Mouse (Mus musculus): ENCODE data around the gene Mbnl2. TPM values are rescaled to one million over a fixed set of nuclear protein-coding genes. Genes with fewer than 3 reads are reported as not detected.

Gene Mbnl2
- polyA plus RNA-seq, 1 experiment from 2014 or later = 44.1 TPM

GRCm38 (mm10) chr14:120391701-120392100 is 116.2 kb downstream of the Mbnl2 start:
- no peak overlapping the region for H3K4me3 ChIP-seq (ENCODE audit: low read depth, low read length)
- H3K27ac ChIP-seq (ENCODE audit: low read depth, low read length) = no peak overlapping the region
- no peaks in the 10 kb centered on the region for H3K4me1 ChIP-seq (ENCODE audit: control insufficient read depth, insufficient read depth, low read length)
- no peak for ATAC-seq (ENCODE audit: insufficient read depth, low FRiP score, low TSS enrichment)
- no peak overlapping the region for H3K9ac ChIP-seq (ENCODE audit: low read length)
- DNase-seq (ENCODE audit: low spot score) = no peak
- no peak overlapping the region for H3K4me2 ChIP-seq (ENCODE audit: low read depth)
- WGBS = 90% methylated on average over 10 of the region's 10 CpGs
- H3K9me3 ChIP-seq (ENCODE audit: control insufficient read depth, low read length) = no peaks in the 10 kb centered on the region
- no peaks in the 10 kb centered on the region for H3K27me3 ChIP-seq (ENCODE audit: control insufficient read depth, insufficient read depth, low read length)
- no peaks in the 10 kb centered on the region; the same call in 1 of the 2 replicates for H3K36me3 ChIP-seq (ENCODE audit: control insufficient read depth, insufficient read depth, low read length)

GRCm38 (mm10) chr14:120392441-120392840 is 117.0 kb downstream of the Mbnl2 start:
- H3K27ac ChIP-seq (ENCODE audit: low read depth, low read length) = no peak overlapping the region
- no peak overlapping the region for H3K4me3 ChIP-seq (ENCODE audit: low read depth, low read length)
- DNase-seq (ENCODE audit: low spot score) (no peak), ATAC-seq (ENCODE audit: insufficient read depth, low FRiP score, low TSS enrichment) (no peak)
- no peaks in the 10 kb centered on the region for H3K4me1 ChIP-seq (ENCODE audit: control insufficient read depth, insufficient read depth, low read length)
- WGBS = 88% methylated on average over 9 of the region's 9 CpGs
- no peaks in the 10 kb centered on the region for H3K9me3 ChIP-seq (ENCODE audit: control insufficient read depth, low read length)
- H3K36me3 ChIP-seq (ENCODE audit: control insufficient read depth, insufficient read depth, low read length) = no peaks in the 10 kb centered on the region; the same call in 1 of the 2 replicates
- H3K27me3 ChIP-seq (ENCODE audit: control insufficient read depth, insufficient read depth, low read length) = no peaks in the 10 kb centered on the region
- H3K9ac ChIP-seq (ENCODE audit: low read length) = no peak overlapping the region
- H3K4me2 ChIP-seq (ENCODE audit: low read depth) = no peak overlapping the region

- Histone ChIP-seq H3K9me3 (ENCODE audit: control insufficient read depth, low read length) (no peaks in the 10 kb centered on the region), H3K4me1 (ENCODE audit: control insufficient read depth, insufficient read depth, low read length) (no peaks in the 10 kb centered on the region), H3K27me3 (ENCODE audit: control insufficient read depth, insufficient read depth, low read length) (no peaks in the 10 kb centered on the region), H3K4me3 (ENCODE audit: low read depth, low read length) (no peak overlapping the region), H3K4me2 (ENCODE audit: low read depth) (no peak overlapping the region), H3K9ac (ENCODE audit: low read length) (no peak overlapping the region), H3K27ac (ENCODE audit: low read depth, low read length) (no peak overlapping the region), H3K36me3 (ENCODE audit: control insufficient read depth, insufficient read depth, low read length) (no peaks in the 10 kb centered on the region; the same call in 1 of the 2 replicates)
- DNase-seq (ENCODE audit: low spot score) (no peak), ATAC-seq (ENCODE audit: insufficient read depth, low FRiP score, low TSS enrichment) (no peak)
- 81% methylated on average over 8 of the region's 8 CpGs for WGBS
Observed at GRCm38 (mm10) chr14:120393441-120393840, 118.0 kb downstream of the Mbnl2 start.

- Histone ChIP-seq H3K27ac (ENCODE audit: low read depth, low read length) (no peak overlapping the region), H3K4me3 (ENCODE audit: low read depth, low read length) (no peak overlapping the region), H3K4me1 (ENCODE audit: control insufficient read depth, insufficient read depth, low read length) (no peaks in the 10 kb centered on the region), H3K9ac (ENCODE audit: low read length) (no peak overlapping the region), H3K36me3 (ENCODE audit: control insufficient read depth, insufficient read depth, low read length) (no peaks in the 10 kb centered on the region; the same call in 1 of the 2 replicates), H3K27me3 (ENCODE audit: control insufficient read depth, insufficient read depth, low read length) (no peaks in the 10 kb centered on the region), H3K9me3 (ENCODE audit: control insufficient read depth, low read length) (no peaks in the 10 kb centered on the region), H3K4me2 (ENCODE audit: low read depth) (no peak overlapping the region)
- ATAC-seq (ENCODE audit: insufficient read depth, low FRiP score, low TSS enrichment) = no peak
- 66% methylated on average over 3 of the region's 3 CpGs for WGBS
- DNase-seq (ENCODE audit: low spot score) = no peak
Observed at GRCm38 (mm10) chr14:120394216-120394615, 118.7 kb downstream of the Mbnl2 start.

GRCm38 (mm10) chr14:120394827-120395226 is 119.4 kb downstream of the Mbnl2 start:
- Histone ChIP-seq H3K4me1 (ENCODE audit: control insufficient read depth, insufficient read depth, low read length) (no peaks in the 10 kb centered on the region), H3K4me2 (ENCODE audit: low read depth) (no peak overlapping the region), H3K9ac (ENCODE audit: low read length) (no peak overlapping the region), H3K36me3 (ENCODE audit: control insufficient read depth, insufficient read depth, low read length) (no peaks in the 10 kb centered on the region; the same call in 1 of the 2 replicates), H3K27me3 (ENCODE audit: control insufficient read depth, insufficient read depth, low read length) (no peaks in the 10 kb centered on the region), H3K27ac (ENCODE audit: low read depth, low read length) (no peak overlapping the region), H3K9me3 (ENCODE audit: control insufficient read depth, low read length) (no peaks in the 10 kb centered on the region), H3K4me3 (ENCODE audit: low read depth, low read length) (no peak overlapping the region)
- DNase-seq (ENCODE audit: low spot score) = no peak
- 88% methylated on average over 3 of the region's 3 CpGs for WGBS
- ATAC-seq (ENCODE audit: insufficient read depth, low FRiP score, low TSS enrichment) = no peak

GRCm38 (mm10) chr14:120395501-120395900 is 120.0 kb downstream of the Mbnl2 start:
- no peak overlapping the region for H3K9ac ChIP-seq (ENCODE audit: low read length)
- H3K27ac ChIP-seq (ENCODE audit: low read depth, low read length) = no peak overlapping the region
- 86% methylated on average over 9 of the region's 9 CpGs for WGBS
- DNase-seq (ENCODE audit: low spot score) (no peak), ATAC-seq (ENCODE audit: insufficient read depth, low FRiP score, low TSS enrichment) (peak; percentile 38; the same call in 1 of the 2 replicates)
- no peaks in the 10 kb centered on the region; the same call in 1 of the 2 replicates for H3K36me3 ChIP-seq (ENCODE audit: control insufficient read depth, insufficient read depth, low read length)
- no peak overlapping the region for H3K4me2 ChIP-seq (ENCODE audit: low read depth)
- H3K9me3 ChIP-seq (ENCODE audit: control insufficient read depth, low read length) = no peaks in the 10 kb centered on the region
- H3K4me3 ChIP-seq (ENCODE audit: low read depth, low read length) = no peak overlapping the region
- no peaks in the 10 kb centered on the region for H3K4me1 ChIP-seq (ENCODE audit: control insufficient read depth, insufficient read depth, low read length)
- H3K27me3 ChIP-seq (ENCODE audit: control insufficient read depth, insufficient read depth, low read length) = no peaks in the 10 kb centered on the region

- Histone ChIP-seq H3K36me3 (ENCODE audit: control insufficient read depth, insufficient read depth, low read length) (no peaks in the 10 kb centered on the region), H3K9ac (ENCODE audit: low read length) (no peak overlapping the region), H3K9me3 (ENCODE audit: control insufficient read depth, low read length) (no peaks in the 10 kb centered on the region), H3K27ac (ENCODE audit: low read depth, low read length) (no peak overlapping the region), H3K4me1 (ENCODE audit: control insufficient read depth, insufficient read depth, low read length) (no peaks in the 10 kb centered on the region), H3K4me3 (ENCODE audit: low read depth, low read length) (no peak overlapping the region), H3K4me2 (ENCODE audit: low read depth) (no peak overlapping the region), H3K27me3 (ENCODE audit: control insufficient read depth, insufficient read depth, low read length) (no peaks in the 10 kb centered on the region)
- DNase-seq (ENCODE audit: low spot score) (peak; percentile 74), ATAC-seq (ENCODE audit: insufficient read depth, low FRiP score, low TSS enrichment) (peak; percentile 79)
- 48% methylated on average over 10 of the region's 10 CpGs for WGBS
Observed at GRCm38 (mm10) chr14:120397871-120398647, 122.6 kb downstream of the Mbnl2 start.

GRCm38 (mm10) chr14:120399614-120400013 is 124.1 kb downstream of the Mbnl2 start:
- Histone ChIP-seq H3K27ac (ENCODE audit: low read depth, low read length) (no peak overlapping the region), H3K9ac (ENCODE audit: low read length) (no peak overlapping the region), H3K4me1 (ENCODE audit: control insufficient read depth, insufficient read depth, low read length) (no peaks in the 10 kb centered on the region), H3K9me3 (ENCODE audit: control insufficient read depth, low read length) (no peaks in the 10 kb centered on the region), H3K4me3 (ENCODE audit: low read depth, low read length) (no peak overlapping the region), H3K27me3 (ENCODE audit: control insufficient read depth, insufficient read depth, low read length) (no peaks in the 10 kb centered on the region), H3K36me3 (ENCODE audit: control insufficient read depth, insufficient read depth, low read length) (no peaks in the 10 kb centered on the region), H3K4me2 (ENCODE audit: low read depth) (no peak overlapping the region)
- no peak for DNase-seq (ENCODE audit: low spot score)
- no peak for ATAC-seq (ENCODE audit: insufficient read depth, low FRiP score, low TSS enrichment)
- WGBS = 86% methylated on average over 6 of the region's 6 CpGs

GRCm38 (mm10) chr14:120401158-120401557 is 125.7 kb downstream of the Mbnl2 start:
- H3K36me3 ChIP-seq (ENCODE audit: control insufficient read depth, insufficient read depth, low read length) = no peaks in the 10 kb centered on the region
- H3K9ac ChIP-seq (ENCODE audit: low read length) = no peak overlapping the region
- no peak overlapping the region for H3K27ac ChIP-seq (ENCODE audit: low read depth, low read length)
- no peak overlapping the region for H3K4me3 ChIP-seq (ENCODE audit: low read depth, low read length)
- H3K27me3 ChIP-seq (ENCODE audit: control insufficient read depth, insufficient read depth, low read length) = no peaks in the 10 kb centered on the region
- ATAC-seq (ENCODE audit: insufficient read depth, low FRiP score, low TSS enrichment) = no peak
- WGBS = 89% methylated on average over 15 of the region's 15 CpGs
- DNase-seq (ENCODE audit: low spot score) = no peak
- no peaks in the 10 kb centered on the region for H3K9me3 ChIP-seq (ENCODE audit: control insufficient read depth, low read length)
- H3K4me1 ChIP-seq (ENCODE audit: control insufficient read depth, insufficient read depth, low read length) = no peaks in the 10 kb centered on the region
- no peak overlapping the region for H3K4me2 ChIP-seq (ENCODE audit: low read depth)

Data from neural tube, embryonic 11.5 days (tissue).